Mouse (Mus musculus) liver, embryonic 13.5 days (tissue): ENCODE measurements around the gene Pcsk1. TPM values are rescaled to one million over a fixed set of nuclear protein-coding genes. Genes with fewer than 3 reads are reported as not detected.

Experiments used
- ATAC-seq: fragments of 200-750 bp; cut with Nextera tagmentation; 2 replicates; pipeline ENCODE4 v1.8.0; 2017; ENCODE audit warnings: low read depth, mild to moderate bottlenecking, moderate number of reproducible peaks, moderate library complexity
- DNase-seq: peaks from one replicate; pipeline ENCODE4 v3.0.0; 2022
- H3K27ac ChIP-seq: fragments of 300-500 bp; sonication (generic); 2 replicates; pipeline ENCODE4 v1.5.1; 2015; ENCODE audit warnings: moderate library complexity, mild to moderate bottlenecking, inconsistent platforms
- H3K27me3 ChIP-seq: fragments of 300-500 bp; sonication (generic); 2 replicates; pipeline ENCODE4 v1.6.1; 2015; ENCODE audit warnings: mild to moderate bottlenecking, inconsistent platforms
- H3K36me3 ChIP-seq: fragments of 300-500 bp; sonication (generic); 2 replicates; pipeline ENCODE4 v1.6.1; 2015; ENCODE audit warnings: mild to moderate bottlenecking, inconsistent platforms
- H3K4me1 ChIP-seq: fragments of 300-500 bp; sonication (generic); replicated peaks from 2 replicates; pipeline ENCODE4 v1.6.1; 2015; ENCODE audit warnings: inconsistent platforms
- H3K4me2 ChIP-seq: fragments of 300-500 bp; sonication (generic); 2 replicates; pipeline ENCODE4 v1.6.1; 2015; ENCODE audit warnings: inconsistent platforms, mild to moderate bottlenecking, moderate library complexity
- H3K4me3 ChIP-seq: fragments of 300-500 bp; sonication (generic); replicated peaks from 2 replicates; pipeline ENCODE4 v1.5.1; 2015; ENCODE audit warnings: mild to moderate bottlenecking, inconsistent platforms
- H3K9ac ChIP-seq: fragments of 300-500 bp; sonication (generic); 2 replicates; pipeline ENCODE4 v1.6.1; 2015; ENCODE audit warnings: mild to moderate bottlenecking, inconsistent platforms
- H3K9me3 ChIP-seq: fragments of 300-500 bp; sonication (generic); replicated peaks from 2 replicates; pipeline ENCODE4 v1.6.1; 2016; ENCODE audit warnings: inconsistent platforms
- WGBS: fragments of 180-500 bp; shearing (Covaris S2); methylation state at CpG from one replicate; pipeline ENCODE4 v1.1.7; 2015; ENCODE audit not compliant: insufficient replicate concordance; 5-methylcytosine and 5-hydroxymethylcytosine counted together
- polyA plus RNA-seq: library from polyadenylated mRNA; unstranded; fragments of >200 nt; fragmentation: Nextera tagmentation; extraction: Ambion mirVana; gene quantifications from 2 replicates; pipeline ENCODE4 v1.2.1, GENCODE M21; 2015

Pcsk1 gene
- polyA plus RNA-seq, 1 experiment from 2014 or later = not detected

DNA sequence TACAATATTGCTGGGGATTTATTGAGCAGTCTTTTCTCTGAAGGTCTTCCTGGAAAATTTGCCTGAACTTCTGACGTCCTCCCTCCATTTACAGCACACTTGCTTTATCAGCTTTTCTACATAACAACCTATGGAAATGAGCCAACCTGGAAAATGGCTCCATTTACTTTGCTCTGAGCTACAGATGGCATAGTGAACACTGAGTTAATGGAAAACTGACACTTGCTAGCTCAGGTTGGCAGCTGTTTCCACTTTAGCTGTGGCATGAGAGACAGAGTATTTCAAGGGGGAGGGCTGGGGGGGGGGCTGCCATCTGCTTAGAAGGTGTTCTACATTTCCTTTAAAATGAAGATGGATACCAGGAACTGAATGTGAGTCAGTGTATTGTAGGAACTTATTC is 73.8 kb downstream of the Pcsk1 start:
- WGBS = 41% methylated on average over 1 of the region's 1 CpGs
- H3K9ac ChIP-seq = no peak overlapping the region

More for the DNA sequence above, 73.8 kb downstream of the Pcsk1 start:
- DNase-seq = no peak
- Histone ChIP-seq H3K27ac (no peak overlapping the region), H3K9me3 (no peaks in the 10 kb centered on the region), H3K27me3 (no peaks in the 10 kb centered on the region), H3K4me1 (no peaks in the 10 kb centered on the region), H3K4me3 (no peak overlapping the region), H3K36me3 (no peaks in the 10 kb centered on the region), H3K4me2 (no peak overlapping the region)
- ATAC-seq = no peak
